Mouse (Mus musculus) heart, embryonic 11.5 days (tissue): ENCODE measurements around the gene Xcr1. TPM values are rescaled to one million over a fixed set of nuclear protein-coding genes. Genes with fewer than 3 reads are reported as not detected.

Experiments used
- ATAC-seq: fragments of 200-750 bp; cut with Nextera tagmentation; replicated peaks from 2 replicates; pipeline ENCODE4 v1.8.0; 2017; ENCODE audit warnings: moderate library complexity; ENCODE audit not compliant: insufficient number of reproducible peaks, low FRiP score, low TSS enrichment
- H3K27ac ChIP-seq: fragments of 300-500 bp; sonication (generic); 2 replicates; pipeline ENCODE4 v1.5.1; 2014; ENCODE audit warnings: mild to moderate bottlenecking, low read depth, low read length
- H3K27me3 ChIP-seq: fragments of 300-500 bp; sonication (generic); 2 replicates; pipeline ENCODE4 v1.6.1; 2014; ENCODE audit warnings: mild to moderate bottlenecking, low read length, mixed read lengths; ENCODE audit not compliant: control insufficient read depth, insufficient read depth
- H3K36me3 ChIP-seq: fragments of 300-500 bp; sonication (generic); 2 replicates; pipeline ENCODE4 v1.6.1; 2014; ENCODE audit warnings: mild to moderate bottlenecking, low read length, moderate library complexity, mixed read lengths; ENCODE audit not compliant: control insufficient read depth, insufficient read depth
- H3K4me1 ChIP-seq: fragments of 300-500 bp; sonication (generic); 2 replicates; pipeline ENCODE4 v1.6.1; 2014; ENCODE audit warnings: low read length; ENCODE audit not compliant: control insufficient read depth, insufficient read depth
- H3K4me2 ChIP-seq: fragments of 300-500 bp; sonication (generic); 2 replicates; pipeline ENCODE4 v1.6.1; 2014; ENCODE audit warnings: mild to moderate bottlenecking, moderate library complexity
- H3K4me3 ChIP-seq: fragments of 300-500 bp; sonication (generic); 2 replicates; pipeline ENCODE4 v1.5.1; 2014; ENCODE audit warnings: low read depth, low read length
- H3K9ac ChIP-seq: fragments of 300-500 bp; sonication (generic); 2 replicates; pipeline ENCODE4 v1.6.1; 2014; ENCODE audit warnings: mild to moderate bottlenecking, low read depth, low read length, moderate library complexity
- H3K9me3 ChIP-seq: fragments of 300-500 bp; sonication (generic); replicated peaks from 2 replicates; pipeline ENCODE4 v1.6.1; 2016; ENCODE audit warnings: low read length; ENCODE audit not compliant: control insufficient read depth
- WGBS: fragments of 180-500 bp; shearing (Covaris S2); extraction: QIAGEN DNeasy Blood & Tissue Kit; methylation state at CpG from one replicate; pipeline ENCODE4 v1.1.7; 2014; ENCODE audit not compliant: insufficient replicate concordance; 5-methylcytosine and 5-hydroxymethylcytosine counted together
- polyA plus RNA-seq: library from polyadenylated mRNA; unstranded; fragments of >200 nt; fragmentation: Nextera tagmentation; extraction: Ambion mirVana; gene quantifications from 2 replicates; pipeline ENCODE4 v1.2.1, GENCODE M21; 2014

The Xcr1 gene
- polyA plus RNA-seq, 1 experiment from 2014 or later = not detected

DNA sequence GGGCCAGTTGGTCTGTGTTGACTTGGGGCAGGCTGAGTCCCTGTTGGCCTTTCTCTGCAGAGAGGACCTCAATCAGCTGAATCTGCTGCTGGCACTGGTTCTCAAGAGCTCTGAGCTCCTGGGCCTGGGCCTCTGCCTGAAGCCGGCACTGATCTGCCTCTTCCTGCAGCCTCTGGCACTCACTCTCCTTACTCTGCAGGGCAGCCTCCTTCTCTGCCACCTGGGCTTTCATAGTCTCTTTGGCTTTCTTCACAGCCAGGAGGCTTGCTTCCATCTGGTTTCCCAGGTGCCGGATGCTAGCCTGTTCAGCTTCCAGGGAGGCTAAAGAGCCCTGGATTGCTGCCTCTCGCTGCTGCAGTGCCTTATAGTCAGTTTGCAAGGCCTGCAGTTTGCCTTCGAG, 32.9 kb downstream of the Xcr1 start:
- Histone ChIP-seq H3K9ac (no peak overlapping the region), H3K27ac (no peak overlapping the region), H3K4me1 (no peaks in the 10 kb centered on the region), H3K4me2 (no peak overlapping the region), H3K36me3 (peaks cover 27% of the 10 kb centered on the region), H3K4me3 (no peak overlapping the region), H3K27me3 (no peaks in the 10 kb centered on the region), H3K9me3 (no peaks in the 10 kb centered on the region)
- 88% methylated on average over 4 of the region's 4 CpGs for WGBS
- no peak for ATAC-seq

GRCm38 (mm10) chr9:123826631-123827030, 35.2 kb downstream of the Xcr1 start:
- Histone ChIP-seq H3K36me3 (peaks cover 40% of the 10 kb centered on the region), H3K27me3 (no peaks in the 10 kb centered on the region), H3K9me3 (no peaks in the 10 kb centered on the region), H3K4me3 (no peak overlapping the region), H3K4me1 (no peaks in the 10 kb centered on the region), H3K27ac (no peak overlapping the region), H3K9ac (no peak overlapping the region), H3K4me2 (no peak overlapping the region)
- WGBS = 84% methylated on average over 3 of the region's 3 CpGs
- no peak for ATAC-seq

DNA sequence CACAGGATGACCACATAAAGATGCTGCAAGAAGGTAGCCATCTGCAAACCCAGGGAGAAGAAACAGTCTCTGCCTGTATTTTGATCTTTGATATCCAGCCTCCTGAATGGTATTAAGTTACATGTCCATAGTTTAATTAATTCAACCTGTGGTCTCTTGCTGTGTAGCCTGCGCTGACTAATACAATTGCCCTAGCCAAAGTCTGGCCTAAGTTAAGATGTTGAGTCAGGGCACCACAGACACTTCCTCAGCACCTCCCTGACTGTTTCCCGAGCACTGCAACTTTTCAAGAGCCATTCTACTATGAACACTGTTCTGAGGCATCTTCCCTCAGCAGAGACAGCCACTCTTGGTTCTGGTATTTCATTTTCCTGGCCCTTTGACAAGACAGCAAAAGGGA, 43.2 kb downstream of the Xcr1 start:
- H3K27ac ChIP-seq = no peak overlapping the region
- WGBS = 77% methylated on average over 2 of the region's 2 CpGs
- H3K36me3 ChIP-seq = peaks cover 20% of the 10 kb centered on the region
- H3K9ac ChIP-seq = no peak overlapping the region
- no peaks in the 10 kb centered on the region for H3K9me3 ChIP-seq
- H3K4me1 ChIP-seq = no peaks in the 10 kb centered on the region
- H3K27me3 ChIP-seq = no peaks in the 10 kb centered on the region
- no peak for ATAC-seq
- H3K4me2 ChIP-seq = no peak overlapping the region
- no peak overlapping the region for H3K4me3 ChIP-seq

DNA sequence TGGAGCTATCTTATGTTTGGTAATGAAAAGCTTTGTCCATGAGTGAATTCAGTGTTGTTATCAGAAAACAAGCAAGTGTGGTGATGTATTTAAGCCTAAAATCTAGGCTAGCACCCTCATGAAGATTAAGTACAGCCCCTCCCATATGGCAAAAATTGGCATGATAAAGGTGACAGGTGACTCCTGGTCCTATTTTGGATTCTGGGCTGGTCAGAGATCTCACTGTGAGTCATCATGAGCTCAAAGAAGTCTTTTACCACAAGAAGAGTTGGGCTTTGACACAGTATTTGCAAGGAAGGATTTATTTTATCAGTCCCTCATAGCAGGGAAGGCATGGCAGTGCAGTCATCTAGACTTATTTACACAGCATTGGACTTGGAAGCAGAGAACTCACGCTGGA, 45.8 kb downstream of the Xcr1 start:
- ATAC-seq = no peak
- Histone ChIP-seq H3K9me3 (no peaks in the 10 kb centered on the region), H3K9ac (no peak overlapping the region), H3K4me1 (no peaks in the 10 kb centered on the region), H3K27ac (no peak overlapping the region), H3K4me3 (no peak overlapping the region), H3K27me3 (no peaks in the 10 kb centered on the region), H3K4me2 (no peak overlapping the region), H3K36me3 (peaks cover 7% of the 10 kb centered on the region; the same call in 1 of the 2 replicates)
- WGBS = 83% methylated on average over 1 of the region's 1 CpGs

GRCm38 (mm10) chr9:123815444-123815843, 46.4 kb downstream of the Xcr1 start:
- no peak overlapping the region for H3K4me3 ChIP-seq
- H3K36me3 ChIP-seq = peaks cover 2% of the 10 kb centered on the region; the same call in 1 of the 2 replicates
- 82% methylated on average over 3 of the region's 3 CpGs for WGBS

DNA sequence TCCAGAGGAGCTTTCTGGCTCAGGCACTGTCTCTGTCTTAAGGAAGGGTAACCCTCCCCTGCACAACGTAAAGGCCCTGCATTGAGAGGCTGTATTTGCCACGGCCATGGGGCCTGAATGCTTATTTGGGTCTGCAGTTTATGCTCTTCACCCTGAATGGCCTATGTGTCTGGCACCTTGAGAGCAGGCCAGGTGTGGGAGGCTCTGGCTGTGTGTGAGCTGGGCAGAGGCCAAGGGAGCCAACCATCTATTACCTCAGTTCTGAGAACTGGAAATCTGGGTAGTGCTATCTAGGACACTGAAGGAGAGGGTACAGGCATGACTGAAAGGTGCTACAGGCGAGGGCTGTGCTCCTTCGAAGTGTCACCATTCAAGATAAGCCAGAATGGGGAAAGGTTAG, 47.0 kb downstream of the Xcr1 start:
- H3K9ac ChIP-seq = no peak overlapping the region
- peaks cover 2% of the 10 kb centered on the region; the same call in 1 of the 2 replicates for H3K36me3 ChIP-seq
- H3K4me1 ChIP-seq = no peaks in the 10 kb centered on the region
- H3K4me3 ChIP-seq = no peak overlapping the region
- H3K27me3 ChIP-seq = no peaks in the 10 kb centered on the region
- 54% methylated on average over 4 of the region's 4 CpGs for WGBS
- H3K27ac ChIP-seq = no peak overlapping the region
- ATAC-seq = no peak
- no peaks in the 10 kb centered on the region for H3K9me3 ChIP-seq
- H3K4me2 ChIP-seq = no peak overlapping the region

More at GRCm38 (mm10) chr9:123815444-123815843, 46.4 kb downstream of the Xcr1 start:
- Histone ChIP-seq H3K9ac (no peak overlapping the region), H3K27me3 (no peaks in the 10 kb centered on the region), H3K4me1 (no peaks in the 10 kb centered on the region), H3K27ac (no peak overlapping the region), H3K9me3 (no peaks in the 10 kb centered on the region), H3K4me2 (no peak overlapping the region)
- no peak for ATAC-seq

GRCm38 (mm10) chr9:123814326-123814725, 47.5 kb downstream of the Xcr1 start:
- Histone ChIP-seq H3K9ac (no peak overlapping the region), H3K9me3 (no peaks in the 10 kb centered on the region), H3K27ac (no peak overlapping the region), H3K4me2 (no peak overlapping the region), H3K27me3 (no peaks in the 10 kb centered on the region), H3K4me3 (no peak overlapping the region), H3K36me3 (peaks cover 2% of the 10 kb centered on the region; the same call in 1 of the 2 replicates), H3K4me1 (no peaks in the 10 kb centered on the region)
- 58% methylated on average over 2 of the region's 2 CpGs for WGBS
- no peak for ATAC-seq

DNA sequence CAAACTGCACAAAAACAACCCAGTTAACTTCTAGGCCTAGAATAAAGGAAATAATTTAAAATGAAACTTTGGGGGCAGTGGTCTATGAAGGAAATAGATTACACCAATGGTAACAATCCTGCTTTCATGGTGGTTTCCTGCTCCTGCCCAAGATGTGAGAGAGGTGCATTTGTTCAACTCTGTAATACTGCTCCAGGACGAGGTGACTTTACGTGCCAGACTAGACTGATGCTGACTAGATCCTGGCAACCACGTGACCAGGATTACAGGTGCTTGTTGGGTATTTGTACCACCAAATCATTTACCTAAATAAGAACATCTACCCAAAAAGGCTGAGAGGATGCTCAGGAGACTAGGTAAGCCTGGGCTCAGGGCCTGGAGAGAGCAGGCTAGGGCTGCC, 50.0 kb downstream of the Xcr1 start:
- Histone ChIP-seq H3K4me1 (no peaks in the 10 kb centered on the region), H3K27ac (no peak overlapping the region), H3K4me2 (no peak overlapping the region), H3K9ac (no peak overlapping the region), H3K27me3 (no peaks in the 10 kb centered on the region), H3K36me3 (peaks cover 2% of the 10 kb centered on the region; the same call in 1 of the 2 replicates), H3K9me3 (no peaks in the 10 kb centered on the region), H3K4me3 (no peak overlapping the region)
- ATAC-seq = no peak
- WGBS = 86% methylated on average over 3 of the region's 3 CpGs

DNA sequence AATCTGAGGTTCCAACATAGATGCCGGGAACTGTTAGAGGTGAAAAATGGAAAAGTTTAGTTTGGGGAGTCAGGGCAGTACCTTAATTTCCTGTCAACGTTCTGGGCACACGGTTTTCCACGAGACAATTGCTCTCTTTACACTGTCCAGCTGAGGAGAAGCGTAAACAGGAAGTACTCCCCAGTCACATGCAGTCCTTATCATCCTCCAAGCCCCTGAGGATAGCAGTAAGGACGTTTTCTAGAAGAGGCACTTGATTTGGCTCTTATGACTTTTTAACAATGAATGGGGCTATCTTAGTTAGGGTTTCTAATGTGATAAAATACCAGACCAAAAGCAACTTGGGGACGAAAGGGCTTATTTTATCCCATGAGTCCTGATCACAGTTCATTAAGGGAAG, 53.2 kb downstream of the Xcr1 start:
- 44% methylated on average over 7 of the region's 7 CpGs for WGBS
- Histone ChIP-seq H3K4me3 (no peak overlapping the region), H3K4me1 (no peaks in the 10 kb centered on the region), H3K36me3 (peaks cover 3% of the 10 kb centered on the region; the same call in 1 of the 2 replicates), H3K27ac (no peak overlapping the region), H3K9ac (no peak overlapping the region), H3K27me3 (no peaks in the 10 kb centered on the region), H3K9me3 (no peaks in the 10 kb centered on the region), H3K4me2 (no peak overlapping the region)
- no peak for ATAC-seq
